Mouse (Mus musculus): ENCODE measurements around the gene Slc39a5.

- TF ChIP-seq POLR2A (IDR thresholded peaks at IDR 0.05; ENCODE audit: low read depth, low read length), result peak; percentile 94
- TF ChIP-seq CTCF (IDR thresholded peaks at IDR 0.05; ENCODE audit: borderline replicate concordance, insufficient read depth, low read length), result no peak
Observed at GRCm38 (mm10) chr10:128368402-128369217, 32.4 kb downstream of the Slc39a5 start, which contains the start of gene Coq10a.

Measured in embryonic fibroblast, embryonic 13.5 days (primary cell).